Mouse (Mus musculus) brain, adult 2 months (tissue): Measurements from ENCODE around the gene Rgl2.
A peak's percentile ranks its signal among the peaks of the same experiment; 100 is the strongest.
"Not testable (repeated sequence)": the region's sequence is repeated elsewhere in the genome, so short reads cannot be mapped to it uniquely, and the experiment has no call there.

Source experiments
- DNase-seq: peaks from one replicate; pipeline ENCODE4 v3.0.0; 2011; ENCODE audit warnings: low read depth, low spot score

The Rgl2 gene

DNA sequence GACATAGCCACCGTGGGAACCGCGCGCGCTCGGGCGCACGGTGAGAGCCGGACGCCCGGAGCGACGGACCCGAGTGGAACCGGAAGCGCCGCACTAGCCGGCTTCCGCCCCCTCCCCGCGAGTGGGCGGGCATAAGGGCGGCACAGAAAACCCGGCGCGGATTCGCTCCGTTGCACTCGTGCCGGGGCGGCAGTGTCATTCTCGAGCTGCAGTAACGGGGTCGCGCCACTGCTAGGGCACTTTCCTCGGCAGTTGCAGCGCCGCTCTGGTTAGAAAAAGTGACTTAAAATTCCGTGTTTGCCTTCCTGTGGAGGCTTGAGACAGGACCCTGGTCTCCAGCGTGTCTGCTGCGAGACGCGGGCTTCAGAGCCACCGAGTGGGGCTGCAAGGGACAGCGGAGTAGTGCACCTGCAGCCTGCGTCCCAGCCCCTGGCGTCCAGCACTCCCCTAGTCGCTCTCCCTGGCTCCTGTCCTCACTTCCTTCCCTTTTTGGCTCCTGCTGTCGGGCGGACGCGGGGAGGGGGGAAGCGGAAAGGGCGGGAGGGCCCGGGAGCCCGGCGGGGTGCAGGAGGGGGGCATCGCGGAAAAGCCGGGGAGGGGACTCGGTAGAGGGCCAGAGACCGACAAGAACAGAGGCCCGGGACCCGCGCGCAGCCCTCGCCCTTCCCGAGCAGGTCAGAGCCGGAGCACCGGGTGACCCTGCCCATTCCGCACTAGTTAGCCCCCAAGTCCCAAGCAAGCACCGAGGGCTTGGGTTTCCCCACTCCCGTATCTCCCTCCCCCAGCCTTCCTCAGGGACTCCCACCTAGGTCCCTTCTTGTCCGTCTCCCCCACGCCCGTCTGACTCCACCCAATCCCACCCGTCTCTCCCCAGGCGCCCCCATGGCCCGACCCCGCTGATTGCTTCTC is at the start of gene Rgl2:
Gene Rgl2 (plus strand): TSS at position 173 of the 909 bp plus-strand sequence.
- DNase-seq: peak; percentile 97

DNA sequence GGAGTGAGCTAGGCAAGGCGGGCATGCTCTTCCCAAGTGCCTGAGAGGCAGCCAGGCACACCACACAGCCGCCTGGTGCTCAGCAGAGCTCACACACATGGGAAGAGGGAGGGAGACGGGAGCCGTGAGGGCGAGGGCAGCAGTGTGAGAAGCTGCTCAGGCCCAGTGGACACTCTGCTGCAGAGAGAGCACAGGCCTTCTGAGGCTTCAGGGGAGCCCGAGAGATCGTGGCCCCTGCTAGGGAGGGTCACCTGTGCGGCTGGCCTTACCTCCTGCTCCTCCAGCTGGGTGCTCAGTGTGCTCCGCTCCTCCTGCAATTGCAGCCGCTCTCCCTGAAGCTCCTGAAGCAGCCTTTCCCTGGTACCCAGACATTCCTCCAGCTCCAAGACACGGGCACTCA is 45.0 kb upstream of the Rgl2 start:
- not testable (repeated sequence) for DNase-seq

DNA sequence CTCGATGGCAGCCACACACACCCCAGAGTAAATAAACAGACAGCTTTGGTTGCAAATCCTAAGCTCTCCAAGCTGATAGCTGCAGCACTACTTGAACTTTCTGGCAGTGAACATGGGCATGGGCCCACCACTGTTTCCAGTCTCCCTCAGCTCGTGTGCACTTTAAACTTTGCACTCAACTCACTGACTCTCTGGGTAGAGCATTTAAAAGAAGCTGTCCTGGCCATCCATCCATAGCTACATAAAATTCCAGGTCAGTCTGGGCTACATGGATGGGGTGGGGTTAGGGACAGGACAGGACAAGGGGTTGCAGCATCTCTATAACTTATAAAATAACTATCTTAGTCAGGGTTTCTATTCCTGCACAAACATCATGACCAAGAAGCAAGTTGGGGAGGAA is 41.5 kb upstream of the Rgl2 start:
- DNase-seq: not testable (repeated sequence)

DNA sequence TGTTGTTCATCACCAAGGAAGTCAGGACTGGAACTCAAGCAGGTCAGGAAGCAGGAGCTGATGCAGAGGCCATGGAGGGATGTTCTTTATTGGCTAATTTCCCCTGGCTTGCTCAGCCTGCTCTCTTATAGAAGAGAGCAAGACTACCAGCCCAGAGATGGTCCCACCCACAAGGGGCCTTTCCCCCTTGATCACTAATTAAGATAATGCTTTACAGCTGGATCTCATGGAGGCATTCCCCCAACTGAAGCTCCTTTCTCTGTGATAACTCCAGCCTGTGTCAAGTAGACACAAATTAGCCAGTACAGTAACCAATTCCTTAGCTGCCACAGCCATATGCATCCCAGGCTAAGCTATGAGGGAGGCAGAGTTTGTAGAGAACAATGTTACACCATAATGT is 41.1 kb upstream of the Rgl2 start:
- not testable (repeated sequence) for DNase-seq

DNA sequence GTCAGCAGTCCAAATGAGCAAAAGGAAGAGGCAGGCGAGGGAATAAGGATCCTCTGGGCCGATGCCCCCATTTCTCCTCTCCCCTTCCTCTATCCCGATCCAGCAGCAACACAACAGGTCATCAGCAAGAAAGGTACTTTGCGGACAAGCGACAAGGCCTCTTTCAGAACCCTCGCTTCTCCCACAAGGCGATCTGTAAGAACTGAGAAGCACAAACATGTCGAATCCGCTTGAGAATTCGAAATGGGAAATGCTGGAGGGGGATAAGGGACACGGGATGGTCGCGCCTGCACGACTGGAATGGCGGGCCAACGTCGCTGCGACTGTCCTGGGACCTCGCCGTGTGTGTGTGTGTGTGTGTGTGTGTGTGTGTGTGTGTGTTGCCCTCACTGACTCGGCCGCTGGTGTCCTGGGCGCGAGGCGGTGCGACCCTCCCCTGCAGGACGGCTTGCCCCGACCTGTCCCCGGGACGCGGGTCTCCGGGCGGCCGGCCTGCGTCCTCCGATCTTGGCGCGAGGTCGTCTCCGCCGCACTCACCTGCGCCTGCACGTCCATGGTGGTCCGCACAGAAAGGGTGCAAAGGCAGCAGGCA is 39.3 kb upstream of the Rgl2 start:
- not testable (repeated sequence) for DNase-seq

DNA sequence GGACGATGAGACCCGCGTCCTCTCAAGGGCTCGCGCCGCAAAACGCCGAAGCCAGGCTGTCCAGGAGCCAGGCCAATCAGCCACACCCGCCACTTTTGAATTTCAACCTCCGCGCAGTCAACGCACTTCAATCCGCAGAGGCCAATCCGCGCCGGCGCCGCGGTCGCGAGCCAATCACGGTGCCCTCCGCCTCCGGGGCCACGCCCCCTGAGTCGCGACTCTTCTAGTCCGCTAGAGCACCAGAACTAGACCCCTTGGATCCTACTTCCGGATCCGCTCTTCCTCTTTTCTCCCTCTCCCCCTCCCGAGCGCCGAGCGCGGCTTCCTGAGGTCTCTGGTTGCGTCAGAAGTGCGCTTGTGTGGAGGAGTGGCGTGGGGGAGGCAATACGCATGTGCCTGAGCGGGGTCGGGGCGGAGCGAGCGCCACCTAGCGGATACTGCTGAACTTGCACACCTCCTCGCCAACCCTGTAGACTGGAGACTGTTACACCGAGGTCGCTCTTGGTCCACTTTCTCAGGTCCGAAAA is 38.7 kb upstream of the Rgl2 start, which contains the start of gene Kifc1:
Gene Kifc1 (minus strand): TSS at position 129 of the 527 bp plus-strand sequence.
- DNase-seq: peak; percentile 100

DNA sequence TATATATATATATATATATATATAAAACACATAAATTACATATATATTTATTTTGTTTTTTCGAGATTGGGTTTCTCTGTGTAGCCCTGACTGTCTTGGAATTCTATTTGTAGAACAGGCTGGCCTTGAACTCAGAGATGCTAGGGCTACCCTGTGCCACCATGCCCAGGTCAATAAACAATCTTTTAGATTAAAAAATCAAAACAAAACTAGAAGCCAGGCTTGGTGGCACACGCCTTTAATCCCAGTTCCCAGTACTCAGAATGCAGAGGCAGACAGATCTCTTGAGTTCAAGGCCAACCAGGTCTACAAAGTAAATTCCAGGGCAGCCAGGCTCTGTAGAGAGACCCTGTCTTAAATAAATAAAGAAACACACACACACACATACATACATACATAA is 38.0 kb upstream of the Rgl2 start:
- no peak for DNase-seq

DNA sequence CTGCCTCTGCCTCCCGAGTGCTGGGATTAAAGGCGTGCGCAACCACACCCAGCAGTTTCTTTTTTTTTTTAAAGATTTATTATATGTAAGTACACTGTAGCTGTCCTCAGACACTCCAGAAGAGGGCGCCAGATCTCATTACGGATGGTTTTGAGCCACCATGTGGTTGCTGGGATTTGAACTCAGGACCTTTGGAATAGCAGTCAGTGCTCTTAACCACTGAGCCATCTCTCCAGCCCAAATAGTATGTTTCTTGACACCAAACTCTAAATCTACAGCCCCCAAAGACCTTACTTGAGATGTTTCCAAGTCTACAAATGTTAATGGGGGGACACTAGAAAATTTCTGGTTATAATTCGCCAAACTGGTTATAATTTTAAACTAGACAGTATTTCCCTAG is 37.5 kb upstream of the Rgl2 start:
- not testable (repeated sequence) for DNase-seq

DNA sequence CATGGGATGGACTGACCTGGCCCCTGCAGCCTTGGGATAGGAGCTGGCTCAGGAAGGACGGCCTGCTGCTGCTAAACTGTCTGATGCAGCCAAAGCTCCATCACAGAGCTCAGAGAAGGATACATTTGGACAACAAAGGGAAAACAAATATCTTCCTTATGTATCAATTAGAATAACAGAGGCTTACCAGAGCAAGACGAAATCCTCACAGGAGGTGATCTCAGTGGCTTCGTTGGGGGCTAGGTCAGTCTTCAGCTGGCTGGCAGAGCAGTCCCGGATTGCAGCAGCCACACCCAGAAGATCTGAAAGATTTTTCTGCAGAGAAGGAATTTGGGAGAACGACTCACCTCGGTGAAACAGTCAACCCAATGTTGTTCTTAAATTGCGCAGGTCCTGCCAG is 36.9 kb upstream of the Rgl2 start:
- DNase-seq: no peak

DNA sequence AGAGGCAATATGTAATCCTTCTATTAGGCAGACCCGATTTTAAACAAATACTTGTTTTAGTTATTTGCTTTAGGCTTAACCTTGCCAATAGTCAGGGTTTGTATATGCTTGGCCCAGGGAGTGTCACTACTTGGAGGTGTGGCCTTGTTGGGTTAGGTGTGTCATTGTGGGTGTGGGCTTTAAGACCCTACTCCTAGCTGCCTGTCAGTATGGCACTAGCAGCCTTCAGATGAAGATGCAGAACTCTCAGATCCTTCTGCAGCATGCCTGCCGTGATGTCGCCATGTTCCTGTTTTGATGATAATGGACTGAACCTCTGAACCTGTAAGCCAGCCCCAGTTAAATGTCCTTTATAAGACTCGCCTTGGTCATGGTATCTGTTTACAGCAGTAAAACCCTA is 36.3 kb upstream of the Rgl2 start:
- not testable (repeated sequence) for DNase-seq

DNA sequence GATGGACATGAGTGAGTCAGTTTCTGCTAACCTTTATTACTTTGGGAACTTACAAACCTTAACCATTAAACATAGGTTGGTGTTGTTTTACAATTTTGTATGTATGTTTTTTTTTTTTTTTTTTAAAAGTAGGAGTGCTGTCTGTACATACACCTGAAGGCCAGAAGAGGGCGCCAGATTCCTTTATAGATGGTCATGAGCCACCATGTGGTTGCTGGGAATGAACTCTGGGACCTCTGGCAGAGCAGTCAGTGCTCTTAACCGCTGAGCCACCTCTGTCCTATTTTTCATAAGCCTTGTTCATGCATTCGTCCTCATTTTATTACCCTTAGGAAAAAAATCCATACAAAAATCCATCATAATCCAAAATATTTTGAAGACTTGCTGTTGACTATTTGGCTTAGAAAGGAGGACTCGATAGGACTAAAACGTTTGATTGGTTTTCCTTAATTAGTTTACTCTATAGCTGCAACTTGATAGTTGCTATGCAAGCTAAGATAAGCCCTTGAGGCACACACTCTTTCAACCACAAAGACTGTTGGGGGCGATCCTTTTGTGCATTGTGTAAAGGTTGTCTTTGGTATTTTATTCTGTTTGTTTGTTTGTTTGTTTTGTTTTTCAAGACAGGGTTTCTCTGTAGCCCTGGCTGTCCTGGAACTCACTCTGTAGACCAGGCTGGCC is 32.1 kb upstream of the Rgl2 start:
- DNase-seq: peak; percentile 81

DNA sequence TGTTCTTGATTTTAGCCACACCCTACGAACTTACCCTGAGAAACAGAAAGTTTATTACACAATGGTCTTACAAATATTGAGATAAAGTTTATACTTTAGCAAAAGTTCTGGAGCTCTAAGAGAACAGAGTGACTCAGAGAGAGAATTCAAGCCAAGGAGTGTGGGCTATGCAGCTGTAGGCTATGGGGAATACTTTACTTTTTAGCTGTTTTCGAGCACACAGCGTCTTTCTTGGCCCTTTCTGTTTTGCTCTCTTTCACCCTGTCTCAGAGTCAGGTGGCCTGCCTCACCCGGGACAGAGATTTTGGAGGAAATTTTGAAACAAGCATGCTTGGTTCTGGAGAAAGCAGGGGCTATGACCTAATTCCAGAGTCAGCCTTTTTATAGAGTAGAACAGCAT is 31.1 kb upstream of the Rgl2 start:
- peak; percentile 48 for DNase-seq

DNA sequence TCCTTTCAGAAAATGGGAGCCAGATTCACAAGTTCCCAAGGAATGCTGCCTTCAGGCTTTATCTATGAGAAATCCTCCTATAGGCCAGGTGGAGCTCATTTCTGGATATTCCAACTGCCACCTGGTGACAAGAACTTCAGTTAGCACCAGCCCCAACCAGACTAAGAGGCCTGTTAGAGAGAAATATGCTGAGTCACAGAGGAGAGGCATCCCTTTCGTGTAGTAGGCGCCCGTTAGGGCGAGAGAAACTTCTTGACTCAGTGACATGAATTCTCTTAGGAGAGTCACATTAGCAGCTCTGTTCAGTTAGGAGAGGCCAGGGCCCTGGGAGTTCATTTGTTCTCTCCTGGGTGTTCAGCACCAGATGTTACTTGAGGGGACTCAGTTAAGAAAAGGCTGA is 29.7 kb upstream of the Rgl2 start:
- no peak for DNase-seq

DNA sequence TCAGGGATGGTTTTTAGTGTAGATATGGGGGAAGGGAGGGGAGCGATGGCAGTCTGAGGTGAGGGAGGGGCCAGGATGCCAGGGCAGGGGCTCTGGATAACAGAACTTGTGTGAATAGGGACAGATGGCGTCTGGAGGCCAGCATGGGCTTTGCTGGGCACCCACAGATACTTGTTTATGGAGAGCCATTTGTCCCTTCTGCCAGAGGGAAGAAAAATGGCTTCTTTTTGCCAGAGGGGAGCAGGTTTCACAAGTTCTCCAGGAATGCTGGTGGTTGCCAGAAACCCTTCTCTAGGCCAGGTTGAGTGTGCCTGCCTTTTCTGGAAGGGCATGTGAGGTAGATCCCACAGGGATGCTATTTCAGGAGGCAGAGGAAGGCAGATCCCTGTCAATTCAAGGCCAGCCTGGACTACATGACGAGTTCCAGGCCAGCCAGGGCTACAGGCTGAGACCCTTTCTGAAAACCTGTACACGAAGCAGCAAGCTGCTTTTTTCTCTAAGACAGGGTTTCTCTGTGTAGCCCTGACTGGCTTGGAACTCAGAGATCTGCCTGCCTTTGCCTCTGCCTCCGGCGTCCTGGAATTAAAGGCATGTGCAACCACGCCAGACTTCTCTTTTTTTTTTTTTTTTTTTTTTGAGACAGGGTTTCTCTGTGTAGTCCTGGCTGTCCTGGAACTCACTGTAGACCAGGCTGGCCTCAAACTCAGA is 28.9 kb upstream of the Rgl2 start:
- DNase-seq: peak; percentile 20

DNA sequence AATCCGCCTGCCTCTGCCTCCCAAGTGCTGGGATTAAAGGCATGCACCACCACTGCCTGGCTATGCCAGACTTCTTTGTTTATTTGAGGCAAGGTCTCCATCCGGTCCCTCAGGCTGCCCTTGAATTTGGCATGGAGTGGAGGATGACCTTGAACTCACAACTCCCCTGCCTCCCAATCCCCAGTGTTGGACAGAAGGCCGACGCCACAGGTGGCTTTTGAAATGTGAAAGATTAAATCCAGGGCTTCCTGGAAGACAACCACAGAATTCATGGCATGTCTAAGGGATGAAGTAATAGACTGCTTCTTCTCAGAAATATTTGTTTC is 28.4 kb upstream of the Rgl2 start:
- DNase-seq: no peak

DNA sequence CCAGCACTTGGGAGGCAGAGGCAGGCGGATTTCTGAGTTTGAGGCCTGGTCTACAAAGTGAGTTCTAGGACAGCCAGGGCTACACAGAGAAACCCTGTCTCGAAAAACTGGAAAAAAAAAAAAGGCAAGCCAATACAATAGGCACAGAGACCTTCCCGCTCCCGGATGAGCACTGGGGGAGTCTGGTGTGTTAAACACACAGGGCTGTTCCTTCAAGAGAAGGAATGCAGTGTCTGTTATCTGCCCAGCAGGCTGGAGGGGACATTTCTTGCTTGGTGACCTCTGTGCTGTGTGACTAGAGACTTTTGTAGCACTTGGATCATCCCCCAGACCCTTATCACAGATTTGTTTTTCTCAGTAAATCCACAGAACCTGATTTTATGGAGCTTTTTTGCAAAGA is 27.7 kb upstream of the Rgl2 start:
- DNase-seq: no peak

DNA sequence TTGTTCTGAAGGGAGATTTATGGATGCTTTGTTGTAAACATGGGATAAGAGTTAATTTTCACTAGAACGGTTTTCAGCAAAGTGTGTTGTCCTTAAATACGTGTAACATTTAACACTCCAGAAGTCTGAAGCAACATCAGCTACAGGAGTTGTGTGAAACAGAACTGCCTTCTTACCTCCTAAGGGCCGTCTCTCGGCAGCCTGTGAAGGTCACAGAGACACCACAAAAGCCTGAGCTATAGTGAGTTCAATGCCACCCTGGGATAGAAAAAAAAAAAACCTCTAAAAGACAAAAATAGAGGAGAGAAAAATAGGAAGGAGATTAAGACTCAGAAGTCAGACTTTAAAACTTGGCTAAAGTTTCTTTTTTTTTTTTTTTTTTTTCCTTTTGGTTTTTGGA is 27.3 kb upstream of the Rgl2 start:
- no peak for DNase-seq

DNA sequence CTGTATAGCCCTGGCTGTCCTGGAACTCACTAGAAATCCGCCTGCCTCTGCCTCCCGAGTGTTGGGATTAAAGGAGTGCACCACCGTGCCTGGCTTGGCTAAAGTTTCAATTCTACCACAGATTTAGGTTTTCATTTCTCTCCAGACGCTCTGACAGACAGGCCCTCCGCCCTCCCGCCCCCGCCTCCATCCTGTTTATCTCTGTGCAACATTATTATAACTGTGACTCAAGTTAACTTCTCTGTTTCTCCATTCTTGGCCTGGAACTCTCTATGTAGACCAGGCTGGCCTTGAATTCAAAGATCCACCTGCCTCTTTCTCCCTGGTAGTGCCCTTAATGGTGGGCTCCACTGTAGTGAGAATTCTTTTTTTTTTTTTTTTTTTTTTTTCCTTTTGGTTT is 26.9 kb upstream of the Rgl2 start:
- DNase-seq: no peak

DNA sequence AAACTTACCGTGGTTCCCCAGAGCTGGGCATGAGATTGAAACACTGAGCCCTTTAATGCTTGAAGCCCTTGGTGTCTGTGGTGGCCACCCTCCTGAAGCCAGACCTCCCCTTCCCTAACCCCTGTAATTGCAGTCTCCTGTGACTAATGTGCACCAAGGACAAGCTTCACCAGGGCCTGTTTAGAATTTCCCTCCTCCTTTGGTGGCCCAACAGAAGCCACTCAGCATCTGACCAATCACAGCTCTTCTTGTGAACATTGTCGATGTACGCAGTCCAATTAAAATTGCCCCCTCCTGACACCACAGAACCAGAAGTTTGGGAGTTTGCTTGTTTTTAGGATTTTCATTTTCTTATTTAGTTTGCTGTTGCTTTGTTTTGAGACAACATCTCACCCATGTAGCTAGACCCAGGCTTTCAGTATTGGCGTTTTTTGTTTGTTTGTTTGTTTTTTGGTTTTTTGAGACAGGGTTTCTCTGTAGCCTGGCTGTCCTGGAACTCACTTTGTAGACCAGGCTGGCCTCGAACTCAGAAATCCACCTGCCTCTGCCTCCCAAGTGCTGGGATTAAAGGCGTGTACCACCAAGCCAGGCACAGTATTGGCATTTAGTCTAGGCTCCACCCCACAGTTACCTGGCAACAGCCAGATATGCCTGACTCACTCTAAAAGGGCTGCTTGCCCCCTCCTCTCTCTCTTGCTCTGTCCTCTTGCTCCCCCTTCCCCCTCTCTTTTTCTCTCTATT is 25.3 kb upstream of the Rgl2 start:
- not testable (repeated sequence) for DNase-seq

DNA sequence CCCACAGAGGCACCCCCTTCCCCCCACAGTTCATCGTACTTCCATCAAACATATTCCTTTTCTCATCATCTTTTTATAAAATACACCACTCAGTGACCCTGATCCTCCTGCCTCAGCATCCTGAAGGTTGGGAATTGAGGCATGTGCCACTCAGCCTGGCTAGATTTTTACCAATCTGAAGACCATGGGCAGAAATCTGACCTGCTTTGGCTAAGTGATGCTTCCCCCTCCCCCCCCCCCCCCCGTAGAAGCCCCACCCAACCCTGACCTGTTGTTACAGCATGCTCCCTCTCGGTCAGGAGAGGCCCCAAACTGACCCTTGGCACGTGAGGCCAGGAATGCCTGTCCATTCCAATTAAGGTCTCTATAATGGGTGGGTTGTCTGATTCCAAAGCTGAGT is 24.5 kb upstream of the Rgl2 start, which contains the start of gene Platr17:
Gene Platr17 (plus strand): TSS at position 301 of the 400 bp plus-strand sequence.
- DNase-seq: not testable (repeated sequence)
